In genomic region chr4:126108061-126108740, GRCm38 (mm10) we compare ENCODE assay signal across 10 mouse cellular contexts. TPM values are rescaled to one million over a fixed set of nuclear protein-coding genes. Genes with fewer than 3 reads are reported as not detected.
DNase-seq lines count a peak whose midpoint lies in the region; ATAC-seq and TF ChIP-seq lines count a peak whose summit lies in the region.
"Had no signal": no experiment of that assay in that cellular context is flagged by ENCODE, and none has a peak within 500 bp of the region (broad histone marks: within the 10 kb centered on the region; RNA-seq: fewer than 3 reads in every experiment).

No protein-coding gene starts in this region.

- no peak overlapping the region for H3K9ac ChIP-seq in stomach, postnatal 0 days (ENCODE audit: low read length)

- H3K36me3 ChIP-seq in testis, adult 2 months (ENCODE audit: control insufficient read depth, insufficient read depth, low read length) = no peaks in the 10 kb centered on the region
- H3K36me3 ChIP-seq in stomach, postnatal 0 days (ENCODE audit: control insufficient read depth, insufficient read depth, low read length) = no peaks in the 10 kb centered on the region

- WGBS in stomach, postnatal 0 days = 55% methylated on average over 8 of the region's 8 CpGs

- peaks cover 21% of the 10 kb centered on the region for H3K4me1 ChIP-seq in testis, adult 2 months (ENCODE audit: control insufficient read depth, insufficient read depth, low read length)
- H3K4me1 ChIP-seq in stomach, postnatal 0 days (replicated peaks; ENCODE audit: control insufficient read depth, insufficient read depth) = peaks cover 15% of the 10 kb centered on the region; the same call in 1 of the 2 replicates

- no peak overlapping the region for H3K4me2 ChIP-seq in stomach, postnatal 0 days (replicated peaks; ENCODE audit: low read depth)

- TF ChIP-seq CTCF in testis, adult 2 months (IDR thresholded peaks at IDR 0.05; ENCODE audit: control insufficient read depth, insufficient read depth, insufficient replicate concordance, low read depth, low read length) = no peak
- no peak for TF ChIP-seq CTCF in stomach, postnatal 0 days (IDR thresholded peaks at IDR 0.05; ENCODE audit: low read depth)

- no peaks in the 10 kb centered on the region for H3K27me3 ChIP-seq in testis, adult 2 months (ENCODE audit: control insufficient read depth, insufficient read depth, low read length)
- no peaks in the 10 kb centered on the region for H3K27me3 ChIP-seq in stomach, postnatal 0 days (ENCODE audit: control insufficient read depth, insufficient read depth, low read length)

- H3K4me3 ChIP-seq in testis, adult 2 months (ENCODE audit: control insufficient read depth, low read depth, low read length) = no peak overlapping the region
- no peak overlapping the region for H3K4me3 ChIP-seq in stomach, postnatal 0 days (ENCODE audit: low read depth, low read length)

- ATAC-seq in stomach, postnatal 0 days (ENCODE audit: low FRiP score, low TSS enrichment) = no peak
- ATAC-seq in erythroblast, adult 5-6 weeks (replicated peaks; ENCODE audit: low FRiP score, poor library complexity, severe bottlenecking) = no peak

- DNase-seq in gastrocnemius, postnatal 10 days = peak; percentile 40
- no peak for DNase-seq in gastrocnemius, postnatal 25 days
- no peak for DNase-seq in testis, postnatal 10 days (ENCODE audit: low spot score)
- peak; percentile 91 for DNase-seq in kidney, postnatal 14 days
- no peak for DNase-seq in stomach, postnatal 0 days (ENCODE audit: low spot score)
- no peak for DNase-seq in right cerebral cortex, postnatal 25 days
- DNase-seq: cerebellum, adult 11-12 months; lung, adult 18-20 months had no signal

- no peaks in the 10 kb centered on the region for H3K9me3 ChIP-seq in stomach, postnatal 0 days (ENCODE audit: control insufficient read depth, low read length)

- TF ChIP-seq POLR2A in testis, adult 2 months (IDR thresholded peaks at IDR 0.05; ENCODE audit: control insufficient read depth, low read depth, low read length) = no peak

- no peak for TF ChIP-seq EP300 in stomach, postnatal 0 days (optimal IDR thresholded peaks at IDR 0.05)

- H3K27ac ChIP-seq in testis, adult 2 months (ENCODE audit: control insufficient read depth, insufficient read depth, low read depth, low read length) = peak overlapping the region; percentile 40
- peak overlapping the region; percentile 40; the same call in 1 of the 2 replicates for H3K27ac ChIP-seq in stomach, postnatal 0 days (replicated peaks)

RNA-seq across cellular contexts. Expression of gene Stk40, which starts 4.4 kb away (rescaled TPM):
- total RNA-seq in gastrocnemius, postnatal 10 days (2021) = 10 to 100 TPM; 28.8 to 39.5 TPM
- total RNA-seq in gastrocnemius, postnatal 25 days (2021) = 10 to 100 TPM; 70.8 to 75.6 TPM
- 33.5 and 33.9 TPM in 2 replicates for polyA plus RNA-seq in testis, adult 2 months (2012; rRNA removed)
- polyA plus RNA-seq in stomach, postnatal 0 days (2015; fragmentation: Nextera tagmentation; extraction: Ambion mirVana) = 17.3 and 20.2 TPM in 2 replicates
- total RNA-seq in erythroblast, adult 5-6 weeks (2015; ENCODE audit: low replicate concordance) = 3.8 and 4.0 TPM in 2 replicates
- total RNA-seq in erythroblast, adult 5-6 weeks (2017; ENCODE audit: low replicate concordance) = 4.2 TPM in 2 replicates

RNA-seq across cellular contexts. Expression of gene Lsm10, which starts 11.8 kb away (rescaled TPM):
- 10 to 100 TPM in 1 of 2 experiments, 1 to 10 TPM in 1; 8.0 to 10.8 TPM for total RNA-seq in gastrocnemius, postnatal 10 days (2021)
- 1 to 10 TPM; 6.7 to 7.6 TPM for total RNA-seq in gastrocnemius, postnatal 25 days (2021)
- polyA plus RNA-seq in testis, adult 2 months (2012; rRNA removed) = 41.9 and 43.5 TPM in 2 replicates
- 41.8 and 46.5 TPM in 2 replicates for polyA plus RNA-seq in stomach, postnatal 0 days (2015; fragmentation: Nextera tagmentation; extraction: Ambion mirVana)
- total RNA-seq in erythroblast, adult 5-6 weeks (2015; ENCODE audit: low replicate concordance) = 5.6 and 14.0 TPM in 2 replicates
- total RNA-seq in erythroblast, adult 5-6 weeks (2017; ENCODE audit: low replicate concordance) = 2.0 and 6.5 TPM in 2 replicates

RNA-seq across cellular contexts. Expression of gene Eva1b, which starts 39.3 kb away (rescaled TPM):
- 10 to 100 TPM; 20.0 to 25.5 TPM for total RNA-seq in gastrocnemius, postnatal 10 days (2021)
- 1 to 10 TPM; 6.3 to 6.8 TPM for total RNA-seq in gastrocnemius, postnatal 25 days (2021)
- polyA plus RNA-seq in testis, adult 2 months (2012; rRNA removed) = 5.4 and 6.2 TPM in 2 replicates
- 39.7 and 39.9 TPM in 2 replicates for polyA plus RNA-seq in stomach, postnatal 0 days (2015; fragmentation: Nextera tagmentation; extraction: Ambion mirVana)
- total RNA-seq in erythroblast, adult 5-6 weeks (2015; ENCODE audit: low replicate concordance) = not detected in 2 replicates
- total RNA-seq in erythroblast, adult 5-6 weeks (2017; ENCODE audit: low replicate concordance) = not detected in 2 replicates

RNA-seq across cellular contexts. Expression of gene Oscp1, which starts 49.8 kb away (rescaled TPM):
- 1 to 10 TPM; 2.9 to 3.5 TPM for total RNA-seq in gastrocnemius, postnatal 10 days (2021)
- total RNA-seq in gastrocnemius, postnatal 25 days (2021) = 1 to 10 TPM in 1 of 2 experiments, under 1 TPM in 1; 0.72 to 2.2 TPM
- polyA plus RNA-seq in testis, adult 2 months (2012; rRNA removed) = 166 and 189 TPM in 2 replicates
- 3.6 and 5.1 TPM in 2 replicates for polyA plus RNA-seq in stomach, postnatal 0 days (2015; fragmentation: Nextera tagmentation; extraction: Ambion mirVana)
- total RNA-seq in erythroblast, adult 5-6 weeks (2015; ENCODE audit: low replicate concordance) = 1.2 and 3.3 TPM in 2 replicates
- 2.0 and 5.8 TPM in 2 replicates for total RNA-seq in erythroblast, adult 5-6 weeks (2017; ENCODE audit: low replicate concordance)

RNA-seq across cellular contexts. Expression of gene Sh3d21, which starts 55.1 kb away (rescaled TPM):
- 1 to 10 TPM; 1.2 to 1.4 TPM for total RNA-seq in gastrocnemius, postnatal 10 days (2021)
- total RNA-seq in gastrocnemius, postnatal 25 days (2021) = 1 to 10 TPM in 1 of 2 experiments, under 1 TPM in 1; 0.94 to 1.3 TPM
- 285 and 337 TPM in 2 replicates for polyA plus RNA-seq in testis, adult 2 months (2012; rRNA removed)
- 8.4 and 12.0 TPM in 2 replicates for polyA plus RNA-seq in stomach, postnatal 0 days (2015; fragmentation: Nextera tagmentation; extraction: Ambion mirVana)
- not detected in 2 replicates for total RNA-seq in erythroblast, adult 5-6 weeks (2015; ENCODE audit: low replicate concordance)
- 0.09 and 0.70 TPM in 2 replicates for total RNA-seq in erythroblast, adult 5-6 weeks (2017; ENCODE audit: low replicate concordance)

Comparison
In these comparisons a context has a peak if more than half of its experiments do, and no peak if none do; other contexts are left out.
1. DNase-seq: peak in gastrocnemius, postnatal 10 days (single experiment) and kidney, postnatal 14 days (single experiment); none in gastrocnemius, postnatal 25 days (single experiment), testis, postnatal 10 days (single experiment), stomach, postnatal 0 days (single experiment) and right cerebral cortex, postnatal 25 days (single experiment).
2. RNA of gene Stk40, which starts 4.4 kb away (total RNA-seq): 70.8 to 75.6 TPM in gastrocnemius, postnatal 25 days and 28.8 to 39.5 TPM in gastrocnemius, postnatal 10 days; 3.8 to 4.2 TPM in erythroblast, adult 5-6 weeks; every median in the first group is over 4 times any median in the second.
3. RNA of gene Eva1b, which starts 39.3 kb away (total RNA-seq): 20.0 to 25.5 TPM in gastrocnemius, postnatal 10 days and 6.3 to 6.8 TPM in gastrocnemius, postnatal 25 days; not detected in erythroblast, adult 5-6 weeks; every median in the first group is over 4 times any median in the second.